Mouse (Mus musculus): ENCODE measurements at regions not wholly inside any gene's neighbourhood (a gene's known extent, or its start where the extent isn't known, plus 50 kb on each side); places are given as distances from the start of the nearest gene placed in this dataset.
A peak's percentile ranks its signal among the peaks of the same experiment; 100 is the strongest.

DNA sequence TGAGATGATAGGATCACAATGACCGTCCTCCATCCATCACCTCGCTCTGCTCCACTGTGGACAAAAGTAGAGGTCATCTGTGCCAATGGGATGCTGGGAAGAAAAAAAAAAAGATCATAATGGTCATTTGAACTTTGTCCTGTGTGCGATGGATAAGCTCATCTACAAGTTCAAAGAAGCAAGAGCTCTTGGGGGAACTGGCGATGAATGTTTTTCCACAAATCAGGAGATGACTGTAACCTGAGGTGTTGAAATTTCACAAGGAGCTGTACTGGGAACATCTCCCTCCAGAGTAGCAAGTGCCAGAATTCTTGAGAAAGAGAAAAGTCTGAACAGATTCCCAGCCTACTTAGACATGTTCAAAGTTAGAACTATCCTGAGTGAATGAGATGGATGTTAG lies 287.0 kb downstream of the Tns3 start:
- H3K4me1 ChIP-seq (ENCODE audit: control insufficient read depth, insufficient read depth), result no peaks in the 10 kb centered on the region
- H3K4me3 ChIP-seq (ENCODE audit: low read depth, low read length), result no peak overlapping the region
- no peaks in the 10 kb centered on the region for H3K9me3 ChIP-seq (replicated peaks; ENCODE audit: control insufficient read depth, low read length)
- no peak overlapping the region for H3K27ac ChIP-seq (ENCODE audit: low read depth)
- no peak overlapping the region for H3K4me2 ChIP-seq (ENCODE audit: low read depth, low read length)
- 77% methylated on average over 4 of the region's 4 CpGs for WGBS
- DNase-seq (ENCODE audit: low spot score) (no peak), ATAC-seq (ENCODE audit: insufficient read depth, low read depth) (no peak)
- no peaks in the 10 kb centered on the region for H3K27me3 ChIP-seq (ENCODE audit: control insufficient read depth, insufficient read depth, low read length)
- no peaks in the 10 kb centered on the region for H3K36me3 ChIP-seq (replicated peaks; ENCODE audit: control insufficient read depth, insufficient read depth, low read length)
- TF ChIP-seq EP300 (IDR thresholded peaks at IDR 0.05; ENCODE audit: low read depth) (no peak), CTCF (IDR thresholded peaks at IDR 0.05; ENCODE audit: low read depth) (no peak)
- no peak overlapping the region for H3K9ac ChIP-seq (replicated peaks; ENCODE audit: low read depth, low read length)

DNA sequence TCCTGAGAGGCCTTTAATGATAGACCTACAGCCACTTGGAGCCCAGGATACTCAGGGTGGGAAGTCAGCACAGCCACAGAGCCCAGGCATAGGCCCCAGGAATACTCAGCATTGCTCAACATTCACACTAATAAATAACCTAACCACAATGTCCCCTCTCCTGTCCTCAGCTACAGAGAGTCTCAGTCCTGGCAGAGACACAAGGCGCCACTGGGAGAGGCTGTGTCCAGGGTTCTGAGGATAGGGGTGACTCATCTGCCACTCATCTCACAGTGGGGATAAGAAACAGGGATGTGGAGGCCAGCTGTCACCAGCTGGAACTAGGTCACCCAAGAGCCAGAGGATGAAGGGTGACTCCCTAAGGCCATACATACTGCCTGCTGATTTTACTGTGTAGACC lies 298.8 kb downstream of the Tns3 start:
- DNase-seq (ENCODE audit: low spot score), result no peak

DNA sequence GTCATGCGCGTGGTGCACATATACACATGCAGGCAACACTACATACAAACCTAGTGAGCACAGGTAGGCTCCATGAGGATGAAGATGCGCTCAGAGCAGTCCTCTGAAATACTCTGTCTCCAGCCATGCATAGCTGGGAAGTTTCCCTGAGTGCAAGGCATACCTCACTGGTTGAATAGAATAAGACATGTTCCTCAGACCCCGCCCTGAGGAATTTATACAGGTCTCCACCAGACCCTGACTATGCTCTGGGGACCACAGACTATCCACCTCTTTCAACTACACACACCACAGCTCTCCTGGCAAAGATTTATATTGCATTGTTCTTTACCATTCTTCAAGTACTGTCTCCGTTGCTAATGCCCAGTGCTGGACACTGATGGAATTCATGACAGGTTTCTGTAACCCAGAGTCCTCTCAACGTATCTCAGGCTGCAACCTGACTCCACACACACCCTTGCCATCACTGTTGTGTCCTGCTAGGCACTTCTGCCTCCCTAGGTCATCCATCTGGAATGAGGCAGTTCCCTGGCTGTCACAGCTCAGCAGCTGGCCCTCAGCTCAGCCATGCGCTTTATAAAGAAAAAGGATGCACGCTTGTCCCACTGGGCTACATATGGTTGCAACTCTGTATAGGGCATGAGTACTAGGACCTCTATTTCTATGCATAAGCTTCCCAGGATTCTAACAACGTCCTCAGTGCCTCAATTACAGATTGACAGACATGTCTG lies 299.5 kb downstream of the Tns3 start:
- 76% methylated on average over 9 of the region's 9 CpGs for WGBS
- Histone ChIP-seq H3K4me3 (ENCODE audit: low read depth, low read length) (no peak overlapping the region), H3K4me2 (ENCODE audit: low read depth, low read length) (no peak overlapping the region), H3K27me3 (ENCODE audit: control insufficient read depth, insufficient read depth, low read length) (no peaks in the 10 kb centered on the region), H3K27ac (ENCODE audit: low read depth) (no peak overlapping the region), H3K9me3 (replicated peaks; ENCODE audit: control insufficient read depth, low read length) (no peaks in the 10 kb centered on the region), H3K36me3 (replicated peaks; ENCODE audit: control insufficient read depth, insufficient read depth, low read length) (no peaks in the 10 kb centered on the region), H3K4me1 (ENCODE audit: control insufficient read depth, insufficient read depth) (no peaks in the 10 kb centered on the region), H3K9ac (replicated peaks; ENCODE audit: low read depth, low read length) (no peak overlapping the region)
- no peak for ATAC-seq (ENCODE audit: insufficient read depth, low read depth)
- TF ChIP-seq EP300 (IDR thresholded peaks at IDR 0.05; ENCODE audit: low read depth) (no peak), CTCF (IDR thresholded peaks at IDR 0.05; ENCODE audit: low read depth) (no peak)
- no peak for DNase-seq (ENCODE audit: low spot score)

More for the DNA sequence above, 298.8 kb downstream of the Tns3 start:
- TF ChIP-seq CTCF (IDR thresholded peaks at IDR 0.05; ENCODE audit: low read depth) (no peak), EP300 (IDR thresholded peaks at IDR 0.05; ENCODE audit: low read depth) (no peak)
- ATAC-seq (ENCODE audit: insufficient read depth, low read depth), result peak; percentile 49; the same call in 1 of the 2 replicates
- Histone ChIP-seq H3K27me3 (ENCODE audit: control insufficient read depth, insufficient read depth, low read length) (no peaks in the 10 kb centered on the region), H3K9ac (replicated peaks; ENCODE audit: low read depth, low read length) (no peak overlapping the region), H3K36me3 (replicated peaks; ENCODE audit: control insufficient read depth, insufficient read depth, low read length) (no peaks in the 10 kb centered on the region), H3K4me3 (ENCODE audit: low read depth, low read length) (no peak overlapping the region), H3K4me2 (ENCODE audit: low read depth, low read length) (no peak overlapping the region), H3K4me1 (ENCODE audit: control insufficient read depth, insufficient read depth) (no peaks in the 10 kb centered on the region), H3K9me3 (replicated peaks; ENCODE audit: control insufficient read depth, low read length) (no peaks in the 10 kb centered on the region), H3K27ac (ENCODE audit: low read depth) (no peak overlapping the region)
- 48% methylated on average over 1 of the region's 1 CpGs for WGBS

DNA sequence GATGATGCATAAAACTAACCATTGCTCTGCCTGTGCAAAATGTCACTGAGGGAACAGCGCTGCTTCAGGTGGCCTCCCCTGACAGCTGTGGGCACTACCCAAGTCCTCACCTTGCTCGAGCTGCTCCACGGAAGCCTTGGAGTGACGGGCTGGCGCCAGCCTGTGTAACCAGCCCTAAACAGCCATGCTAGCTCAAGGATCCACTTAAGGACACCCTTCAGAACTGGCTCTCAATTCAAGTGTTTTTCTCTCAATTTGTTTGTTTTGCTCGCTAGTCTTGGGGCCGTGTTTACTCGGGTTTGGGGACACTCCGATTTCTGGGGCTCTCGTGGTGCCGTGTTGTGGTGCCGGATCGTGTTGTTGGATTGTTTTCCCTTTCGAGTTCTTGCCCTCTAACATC lies 319.4 kb downstream of the Tns3 start:
- H3K4me1 ChIP-seq (ENCODE audit: control insufficient read depth, insufficient read depth), result no peaks in the 10 kb centered on the region
- no peaks in the 10 kb centered on the region for H3K9me3 ChIP-seq (replicated peaks; ENCODE audit: control insufficient read depth, low read length)
- no peak for ATAC-seq (ENCODE audit: insufficient read depth, low read depth)
- no peak overlapping the region for H3K9ac ChIP-seq (replicated peaks; ENCODE audit: low read depth, low read length)
- H3K36me3 ChIP-seq (replicated peaks; ENCODE audit: control insufficient read depth, insufficient read depth, low read length), result no peaks in the 10 kb centered on the region
- H3K4me3 ChIP-seq (ENCODE audit: low read depth, low read length), result no peak overlapping the region
- H3K27ac ChIP-seq (ENCODE audit: low read depth), result no peak overlapping the region
- no peaks in the 10 kb centered on the region for H3K27me3 ChIP-seq (ENCODE audit: control insufficient read depth, insufficient read depth, low read length)
- no peak for TF ChIP-seq CTCF (IDR thresholded peaks at IDR 0.05; ENCODE audit: low read depth)
- no peak for TF ChIP-seq EP300 (IDR thresholded peaks at IDR 0.05; ENCODE audit: low read depth)
- 74% methylated on average over 14 of the region's 14 CpGs for WGBS
- no peak overlapping the region for H3K4me2 ChIP-seq (ENCODE audit: low read depth, low read length)
- DNase-seq (ENCODE audit: low spot score), result no peak

DNA sequence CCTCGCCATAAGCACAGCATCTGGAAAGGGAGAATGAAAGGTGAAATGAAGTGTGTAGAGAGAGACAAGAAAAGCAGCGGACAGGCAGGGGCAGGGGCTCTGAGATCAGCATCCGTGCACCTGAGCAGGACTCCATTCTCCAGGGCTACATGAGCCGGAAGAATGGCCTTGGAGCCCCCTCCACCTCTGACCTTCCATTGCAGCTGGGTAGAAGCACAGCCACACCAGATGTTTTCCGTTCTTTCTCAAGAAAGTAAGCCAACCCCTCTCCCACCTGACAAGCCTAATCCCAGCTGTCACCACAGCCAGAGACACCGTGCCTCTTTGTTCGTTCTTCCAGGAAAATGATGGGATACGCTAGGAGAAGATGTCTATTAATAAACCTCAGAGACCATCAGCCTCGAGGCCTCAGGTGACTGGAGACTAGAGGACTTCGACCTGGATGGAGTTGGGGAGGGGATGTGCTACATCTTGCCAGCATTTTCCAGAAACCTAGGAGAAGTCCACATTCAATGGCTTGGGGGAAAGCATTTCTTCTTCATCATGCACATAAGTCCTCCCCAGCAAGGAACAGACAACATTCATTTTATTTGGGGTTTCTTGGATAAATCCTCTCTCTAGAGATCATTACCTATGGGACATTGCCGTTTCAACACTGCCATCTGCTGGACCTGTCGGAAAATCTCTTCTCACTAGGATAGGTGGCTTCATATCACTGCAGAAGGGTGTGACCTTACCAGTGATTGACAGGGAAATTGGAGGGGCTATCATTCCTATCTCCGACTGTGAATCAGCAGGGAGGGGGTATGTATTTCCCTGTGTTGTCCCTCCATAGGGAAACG lies 361.8 kb downstream of the Tns3 start:
- ATAC-seq (ENCODE audit: insufficient read depth, low read depth), result no peak
- peak; percentile 24 for DNase-seq (ENCODE audit: low spot score)
- Histone ChIP-seq H3K9ac (replicated peaks; ENCODE audit: low read depth, low read length) (no peak overlapping the region), H3K36me3 (replicated peaks; ENCODE audit: control insufficient read depth, insufficient read depth, low read length) (no peaks in the 10 kb centered on the region), H3K4me1 (ENCODE audit: control insufficient read depth, insufficient read depth) (no peaks in the 10 kb centered on the region), H3K27ac (ENCODE audit: low read depth) (no peak overlapping the region), H3K9me3 (replicated peaks; ENCODE audit: control insufficient read depth, low read length) (no peaks in the 10 kb centered on the region), H3K4me2 (ENCODE audit: low read depth, low read length) (no peak overlapping the region), H3K27me3 (ENCODE audit: control insufficient read depth, insufficient read depth, low read length) (no peaks in the 10 kb centered on the region), H3K4me3 (ENCODE audit: low read depth, low read length) (no peak overlapping the region)
- TF ChIP-seq EP300 (IDR thresholded peaks at IDR 0.05; ENCODE audit: low read depth) (no peak), CTCF (IDR thresholded peaks at IDR 0.05; ENCODE audit: low read depth) (peak; percentile 67)
- WGBS, result 40% methylated on average over 14 of the region's 14 CpGs

Measured in heart, postnatal 0 days (tissue).